Mouse (Mus musculus) left cerebral cortex, adult 18-20 months (tissue): ENCODE results near the gene Gm49394. TPM values are rescaled to one million over a fixed set of nuclear protein-coding genes. Genes with fewer than 3 reads are reported as not detected.

Experiments used
- DNase-seq, 2 experiments: peaks; one replicate each; pipeline ENCODE4 v3.0.0; 2021 to 2022; ENCODE audit warnings: low spot score in 2 of 2, mixed read lengths in 1 of 2
- microRNA-seq, 2 experiments: library from miRNA; unstranded; fragments of <30 nt; microRNA quantifications; one replicate each; pipeline ENCODE4 v1.2.0; 2021
- total RNA-seq, 2 experiments: library from RNA; stranded (reverse); gene quantifications; 2 replicates each; pipeline ENCODE4 v1.2.3; 2021

Gm49394 gene
- total RNA-seq, 2 experiments from 2014 or later = 0.12 TPM; not detected in 1

- no peak for DNase-seq
These were observed 10.5 kb downstream of the Gm49394 start for GRCm38 (mm10) chr7:142659181-142659681.

- DNase-seq = no peak
These were observed 11.0 kb downstream of the Gm49394 start for GRCm38 (mm10) chr7:142658681-142659180.

GRCm38 (mm10) chr7:142657821-142658614 lies 11.7 kb downstream of the Gm49394 start:
- DNase-seq = no peak

- no peak for DNase-seq
These were observed 12.4 kb downstream of the Gm49394 start for GRCm38 (mm10) chr7:142657341-142657791.

- DNase-seq = no peak
These were observed 13.7 kb downstream of the Gm49394 start for GRCm38 (mm10) chr7:142656055-142656454.

GRCm38 (mm10) chr7:142655633-142656032 lies 14.1 kb downstream of the Gm49394 start:
- no peak for DNase-seq

- DNase-seq = no peak
These were observed 16.0 kb downstream of the Gm49394 start for GRCm38 (mm10) chr7:142653726-142654125.

- no peak for DNase-seq
These were observed 23.1 kb downstream of the Gm49394 start for GRCm38 (mm10) chr7:142646676-142647075.

GRCm38 (mm10) chr7:142645045-142645444 lies 24.7 kb downstream of the Gm49394 start:
- no peak for DNase-seq

- DNase-seq = no peak
These were observed 33.6 kb downstream of the Gm49394 start for GRCm38 (mm10) chr7:142636178-142636577.

- no peak for DNase-seq
These were observed 39.1 kb downstream of the Gm49394 start for GRCm38 (mm10) chr7:142630691-142631090.

- DNase-seq = no peak
These were observed 39.9 kb downstream of the Gm49394 start for GRCm38 (mm10) chr7:142629806-142630205.

- no peak for DNase-seq
These were observed 47.6 kb downstream of the Gm49394 start for GRCm38 (mm10) chr7:142622180-142622579.

- no peak for DNase-seq
These were observed 56.7 kb downstream of the Gm49394 start for GRCm38 (mm10) chr7:142613077-142613476.

- DNase-seq = peak; percentile 47 to 63
These were observed 58.9 kb downstream of the Gm49394 start for GRCm38 (mm10) chr7:142610627-142611406.

GRCm38 (mm10) chr7:142600921-142601320 lies 68.8 kb downstream of the Gm49394 start:
- DNase-seq = no peak

Small RNA genes lying within 50 kb of the gene (microRNA-seq; reads per million reads assigned to microRNA genes)
- 81.0 to 126 reads per million in 2 experiments for gene Mir483

Other genes with a start within 250 kb of the Gm49394 start
- gene Syt8, start 235.1 kb downstream of the Gm49394 start, total RNA-seq = not detected
- under 1 TPM in 1 of 2 experiments, not detected in 1; 0.44 TPM for gene Tnni2, start 228.1 kb downstream of the Gm49394 start, total RNA-seq
- 1 to 10 TPM; 4.2 to 5.7 TPM for gene Lsp1, start 209.1 kb downstream of the Gm49394 start, total RNA-seq
- gene Tnnt3, start 171.1 kb downstream of the Gm49394 start, total RNA-seq = not detected
- 1 to 10 TPM; 3.1 to 5.9 TPM for gene Mrpl23, start 137.3 kb downstream of the Gm49394 start, total RNA-seq
- gene Igf2, start 3.1 kb downstream of the Gm49394 start, total RNA-seq = 100 to 1,000 TPM; 114 to 115 TPM
- not detected for gene Ins2, start 73.4 kb upstream of the Gm49394 start, total RNA-seq